Mouse (Mus musculus) MEL (cell line): ENCODE data around the gene Dhps. TPM values are rescaled to one million over a fixed set of nuclear protein-coding genes. Genes with fewer than 3 reads are reported as not detected.

ENCODE experiments used
- DNase-seq: peaks from one replicate; pipeline ENCODE4 v3.0.0; 2011; ENCODE audit warnings: low read depth, low spot score
- H3K27ac ChIP-seq: 2 replicates; pipeline ENCODE4 v1.5.1; 2012; ENCODE audit warnings: low read depth, mild to moderate bottlenecking, control low read depth, low read length, moderate library complexity; ENCODE audit not compliant: control insufficient read depth
- H3K27me3 ChIP-seq, 2 experiments: fragments of 150-350 bp in 1 of 2; sonication (generic) in 1 of 2; 2 replicates each; pipeline ENCODE4 v1.6.1; 2012; ENCODE audit warnings: low read length in 2 of 2, mild to moderate bottlenecking in 2 of 2, improper control_type of control experiment in 1 of 2, moderate library complexity in 1 of 2; ENCODE audit not compliant: insufficient read depth in 2 of 2, control insufficient read depth in 1 of 2
- H3K36me3 ChIP-seq, 2 experiments: 2 replicates each; pipeline ENCODE4 v1.6.1; 2012 to 2014; ENCODE audit warnings: low read length in 2 of 2, improper control_type of control experiment in 1 of 2, inconsistent platforms in 1 of 2, mild to moderate bottlenecking in 1 of 2; ENCODE audit not compliant: insufficient read depth in 2 of 2, control insufficient read depth in 1 of 2
- H3K4me1 ChIP-seq, 2 experiments: fragments of 150-350 bp in 1 of 2; sonication (generic) in 1 of 2; 2 replicates each; pipeline ENCODE4 v1.6.1; 2012; ENCODE audit warnings: low read length in 2 of 2, improper control_type of control experiment in 1 of 2, mild to moderate bottlenecking in 1 of 2; ENCODE audit not compliant: insufficient read depth in 2 of 2, control insufficient read depth in 1 of 2
- H3K4me3 ChIP-seq, 2 experiments: fragments of 150-350 bp in 1 of 2; sonication (generic) in 1 of 2; 2 replicates each; pipeline ENCODE4 v1.5.1; 2012; ENCODE audit warnings: low read depth in 2 of 2, low read length in 2 of 2, mild to moderate bottlenecking in 2 of 2, moderate library complexity in 2 of 2, control low read depth in 1 of 2, improper control_type of control experiment in 1 of 2; ENCODE audit not compliant: control insufficient read depth in 1 of 2, insufficient read depth in 1 of 2
- H3K79me2 ChIP-seq: 2 replicates; pipeline ENCODE4 v1.6.1; 2012; ENCODE audit warnings: mild to moderate bottlenecking, low read length, moderate library complexity; ENCODE audit not compliant: control insufficient read depth, poor library complexity, insufficient read depth
- H3K9ac ChIP-seq: 2 replicates; pipeline ENCODE4 v1.6.1; 2012; ENCODE audit warnings: low read depth, mild to moderate bottlenecking, control low read depth, low read length, moderate library complexity; ENCODE audit not compliant: control insufficient read depth, poor library complexity, severe bottlenecking
- H3K9me3 ChIP-seq: fragments of 150-350 bp; sonication (generic); replicated peaks from 2 replicates; pipeline ENCODE4 v1.6.1; 2012; ENCODE audit warnings: mild to moderate bottlenecking, low read length, improper control_type of control experiment, moderate library complexity; ENCODE audit not compliant: insufficient read depth
- BHLHE40 ChIP-seq: IDR thresholded peaks from 2 replicates; pipeline ENCODE4 v1.6.1; 2012; ENCODE audit warnings: low read depth, mild to moderate bottlenecking, inconsistent platforms, low read length, improper control_type of control experiment, borderline replicate concordance
- CTCF ChIP-seq, 3 experiments: IDR thresholded peaks in 2 of 3; conservative IDR thresholded peaks in 1 of 3; 2 replicates each; pipeline ENCODE4 v1.5.1; 2011 to 2012; ENCODE audit warnings: low read length in 3 of 3, low read depth in 2 of 3, mild to moderate bottlenecking in 2 of 3, improper control_type of control experiment in 1 of 3, inconsistent platforms in 1 of 3, mixed read lengths in 1 of 3, moderate library complexity in 1 of 3; ENCODE audit not compliant: control insufficient read depth in 1 of 3, insufficient read depth in 1 of 3, poor library complexity in 1 of 3, severe bottlenecking in 1 of 3
- ELF1 ChIP-seq: IDR thresholded peaks from 2 replicates; pipeline ENCODE4 v1.6.1; 2014; ENCODE audit warnings: low read depth, mild to moderate bottlenecking, inconsistent platforms, low read length, improper control_type of control experiment, moderate library complexity
- EP300 ChIP-seq, 2 experiments: IDR thresholded peaks; 2 replicates each; pipeline ENCODE4 v1.6.1; 2011; ENCODE audit warnings: improper control_type of control experiment in 2 of 2, low read length in 2 of 2, low read depth in 1 of 2, mild to moderate bottlenecking in 1 of 2
- GABPA ChIP-seq: IDR thresholded peaks from 2 replicates; pipeline ENCODE4 v1.6.1; 2012; ENCODE audit warnings: low read depth, mild to moderate bottlenecking, inconsistent platforms, low read length, improper control_type of control experiment, moderate library complexity
- MAFK ChIP-seq: IDR thresholded peaks from 2 replicates; pipeline ENCODE4 v1.6.1; 2011; ENCODE audit warnings: low read depth, mild to moderate bottlenecking, low read length, improper control_type of control experiment, borderline replicate concordance
- MAX ChIP-seq: IDR thresholded peaks from 2 replicates; pipeline ENCODE4 v1.6.1; 2011; ENCODE audit warnings: low read length, improper control_type of control experiment
- MAZ ChIP-seq: IDR thresholded peaks from 2 replicates; pipeline ENCODE4 v1.6.1; 2012; ENCODE audit warnings: low read depth, mild to moderate bottlenecking, inconsistent platforms, low read length, improper control_type of control experiment
- MEF2A ChIP-seq: IDR thresholded peaks from 2 replicates; pipeline ENCODE4 v1.6.1; 2014; ENCODE audit warnings: low read depth, mild to moderate bottlenecking, inconsistent platforms, low read length, improper control_type of control experiment; ENCODE audit not compliant: poor library complexity, insufficient replicate concordance, severe bottlenecking; ENCODE audit errors: extremely low read depth
- MXI1 ChIP-seq: IDR thresholded peaks from 2 replicates; pipeline ENCODE4 v1.6.1; 2011; ENCODE audit warnings: mild to moderate bottlenecking, low read depth, low read length, improper control_type of control experiment
- MYC ChIP-seq: IDR thresholded peaks from 2 replicates; pipeline ENCODE4 v1.6.1; 2011; ENCODE audit warnings: low read depth, mild to moderate bottlenecking, low read length, improper control_type of control experiment, moderate library complexity
- NELFE ChIP-seq: IDR thresholded peaks from 2 replicates; pipeline ENCODE4 v1.6.1; 2011; ENCODE audit warnings: low read depth, low read length, improper control_type of control experiment
- POLR2A ChIP-seq, 2 experiments: IDR thresholded peaks; 2 replicates each; pipeline ENCODE4 v1.6.1; 2011 to 2012; ENCODE audit warnings: low read length in 2 of 2, mild to moderate bottlenecking in 2 of 2, control low read depth in 1 of 2, improper control_type of control experiment in 1 of 2, low read depth in 1 of 2, moderate library complexity in 1 of 2; ENCODE audit not compliant: control insufficient read depth in 1 of 2, insufficient read depth in 1 of 2, poor library complexity in 1 of 2
- RCOR1 ChIP-seq: IDR thresholded peaks from 2 replicates; pipeline ENCODE4 v1.6.1; 2012; ENCODE audit warnings: low read depth, mild to moderate bottlenecking, inconsistent platforms, low read length, improper control_type of control experiment
- SIN3A ChIP-seq: IDR thresholded peaks from 2 replicates; pipeline ENCODE4 v1.6.1; 2012; ENCODE audit warnings: low read length, improper control_type of control experiment, inconsistent platforms
- SMC3 ChIP-seq: IDR thresholded peaks from 2 replicates; pipeline ENCODE4 v1.6.1; 2011; ENCODE audit warnings: low read depth, low read length, improper control_type of control experiment
- TBP ChIP-seq: IDR thresholded peaks from 2 replicates; pipeline ENCODE4 v1.8.0; 2011; ENCODE audit warnings: low read depth, low read length, improper control_type of control experiment
- UBTF ChIP-seq: IDR thresholded peaks from 2 replicates; pipeline ENCODE4 v1.6.1; 2012; ENCODE audit warnings: low read depth, mild to moderate bottlenecking, inconsistent platforms, low read length, improper control_type of control experiment, moderate library complexity, borderline replicate concordance; ENCODE audit not compliant: insufficient read depth
- ZMIZ1 ChIP-seq: IDR thresholded peaks from 2 replicates; pipeline ENCODE4 v1.6.1; 2012; ENCODE audit warnings: low read depth, mild to moderate bottlenecking, inconsistent platforms, low read length, improper control_type of control experiment, moderate library complexity
- ZNF384 ChIP-seq: IDR thresholded peaks from 2 replicates; pipeline ENCODE4 v1.6.1; 2012; ENCODE audit warnings: low read depth, mild to moderate bottlenecking, inconsistent platforms, low read length, improper control_type of control experiment
- polyA plus RNA-seq, 2 experiments: library from polyadenylated mRNA; stranded (reverse) in 1 of 2; unstranded in 1 of 2; fragments of >175 nt in 1 of 2; fragments of >200 nt in 1 of 2; gene quantifications; 2 replicates each; pipeline versions ENCODE4 v1.2.1 to v1.2.4; 2012; ENCODE audit warnings: low replicate concordance in 2 of 2, low read depth in 1 of 2; ENCODE audit not compliant: insufficient read length in 2 of 2, insufficient read depth in 1 of 2, missing spikeins in 1 of 2
- total RNA-seq: library from RNA; depleted of rRNA; stranded (reverse); fragments of 300-350 nt; gene quantifications from 2 replicates; pipeline ENCODE4 v1.2.3, GENCODE M21; 2012

Gene Dhps
- total and polyA plus RNA-seq, 3 experiments: 44.6 to 68.3 TPM; not detected in 1

- TF ChIP-seq CTCF (IDR thresholded peaks at IDR 0.05 in 2 of 3, conservative IDR thresholded peaks at IDR 0.05 in 1 of 3; ENCODE audit: control insufficient read depth in 1 of 3, insufficient read depth in 1 of 3, low read depth in 2 of 3, low read length in 3 of 3, poor library complexity in 1 of 3, severe bottlenecking in 1 of 3) (no peak), RCOR1 (no peak), EP300 (IDR thresholded peaks at IDR 0.05; ENCODE audit: low read depth in 1 of 2, low read length in 2 of 2) (peak in 1 of 2 experiments; percentile 50; a peak in 2 of 4 replicates), NELFE (peak; percentile 72), MEF2A (no peak), BHLHE40 (peak; percentile 94)
Observed at GRCm38 (mm10) chr8:85036718-85037365, 34.7 kb upstream of the Dhps start, which contains the start of gene Tnpo2 (continued).

DNA sequence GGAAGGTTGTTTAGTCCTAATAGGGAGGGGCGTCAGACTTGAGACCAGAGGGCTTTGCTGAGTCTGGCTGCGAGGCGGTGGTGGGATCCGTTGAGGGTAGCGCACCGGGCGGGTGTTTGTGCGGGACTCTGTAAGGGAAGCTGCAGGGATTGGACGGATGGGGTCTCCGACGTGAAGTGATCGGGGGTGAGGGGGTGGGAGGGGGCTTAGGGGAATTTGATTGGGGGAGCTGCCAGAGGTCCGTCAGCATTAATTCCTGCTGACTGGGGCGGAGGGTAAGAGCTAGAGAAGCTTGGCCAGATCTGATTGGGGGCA, 34.2 kb upstream of the Dhps start:
- DNase-seq: no peak
- Histone ChIP-seq H3K36me3 (peaks cover 15 to 36% of the 10 kb centered on the region in 2 experiments), H3K4me1 (peaks cover 3 to 15% of the 10 kb centered on the region in 2 experiments), H3K27ac (peak overlapping the region; percentile 98), H3K27me3 (no peaks in the 10 kb centered on the region), H3K9ac (peak overlapping the region; percentile 99), H3K79me2 (peaks cover 55% of the 10 kb centered on the region), H3K9me3 (no peaks in the 10 kb centered on the region), H3K4me3 (peak overlapping the region; percentile 86 to 88)
- no peak for TF ChIP-seq SMC3
- TF ChIP-seq MAFK: no peak
- TF ChIP-seq POLR2A (IDR thresholded peaks at IDR 0.05; ENCODE audit: control insufficient read depth in 1 of 2, insufficient read depth in 1 of 2, low read depth in 1 of 2, low read length in 2 of 2, poor library complexity in 1 of 2): 0 out of 4 replicates have a peak, but pooled peaks of 1 of the 2 experiments have one; percentile 3
- TF ChIP-seq MXI1: no peak
- TF ChIP-seq GABPA: no peak
- TF ChIP-seq ZMIZ1: 0 out of 2 replicates have a peak, but pooled peaks have one; percentile 52

GRCm38 (mm10) chr8:85037681-85038531, 33.7 kb upstream of the Dhps start:
- peak overlapping the region; percentile 99 for H3K9ac ChIP-seq
- H3K9me3 ChIP-seq: no peaks in the 10 kb centered on the region
- peak overlapping the region; percentile 86 to 88 for H3K4me3 ChIP-seq
- no peaks in the 10 kb centered on the region for H3K27me3 ChIP-seq
- DNase-seq: peak; percentile 79
- H3K36me3 ChIP-seq: peaks cover 17 to 36% of the 10 kb centered on the region in 2 experiments
- peak overlapping the region; percentile 98 for H3K27ac ChIP-seq
- TF ChIP-seq TBP (peak; percentile 48; the same call in 1 of the 2 replicates), ZNF384 (0 out of 2 replicates have a peak, but pooled peaks have one; percentile 17), MAZ (peak; percentile 59), NELFE (peak; percentile 15; the same call in 1 of the 2 replicates), ELF1 (no peak), POLR2A (IDR thresholded peaks at IDR 0.05; ENCODE audit: control insufficient read depth in 1 of 2, insufficient read depth in 1 of 2, low read depth in 1 of 2, low read length in 2 of 2, poor library complexity in 1 of 2) (peak in 1 of 2 experiments; percentile 33; a peak in 1 of 4 replicates), SIN3A (peak; percentile 43), UBTF (no peak), ZMIZ1 (0 out of 2 replicates have a peak, but pooled peaks have one; percentile 28), MXI1 (peak; percentile 67), MYC (peak; percentile 59; the same call in 1 of the 2 replicates), EP300 (IDR thresholded peaks at IDR 0.05; ENCODE audit: low read depth in 1 of 2, low read length in 2 of 2) (no peak), MAX (peak; percentile 58)
- H3K4me1 ChIP-seq: peaks cover 3 to 15% of the 10 kb centered on the region in 2 experiments
- peaks cover 58% of the 10 kb centered on the region for H3K79me2 ChIP-seq
